In the genomic region with DNA sequence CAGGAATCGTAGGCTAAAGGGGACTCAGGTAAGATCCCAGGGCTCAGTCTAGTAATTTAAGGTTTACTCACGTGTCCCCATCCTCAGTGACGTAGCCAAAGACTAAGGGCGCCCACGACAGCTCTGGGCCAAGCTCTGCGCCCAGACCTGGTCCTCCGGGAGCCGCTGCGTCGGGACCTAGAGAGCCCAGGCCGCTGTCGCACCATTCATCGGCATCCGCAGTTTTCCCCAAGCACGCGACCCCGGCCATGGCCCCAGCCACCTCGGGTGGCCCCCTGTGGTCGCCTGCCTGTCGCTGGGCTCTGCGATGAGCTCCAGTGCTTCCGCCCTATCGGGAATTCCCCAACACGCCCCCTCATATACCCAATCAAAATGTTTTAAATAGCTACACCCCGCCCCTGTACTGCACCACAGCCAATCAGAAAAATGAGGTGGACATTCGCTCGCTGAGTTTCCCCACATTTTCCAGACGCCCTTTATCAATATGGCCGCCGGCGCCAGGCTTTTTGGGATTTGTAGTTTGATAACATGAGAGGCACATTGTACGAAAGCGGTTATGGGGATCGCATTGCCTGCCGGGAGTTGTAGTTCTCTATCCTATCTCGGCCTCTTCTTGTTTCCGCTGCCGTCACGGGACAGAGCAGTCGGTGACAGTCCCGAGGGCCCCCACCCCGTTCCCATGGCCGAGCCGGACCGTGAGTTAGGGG, we compare ENCODE assay signal across 1 mouse cellular context.
TF ChIP-seq lines count a peak whose summit lies in the region.

A gene (plus strand): TSS at position 563 of the 707 bp plus-strand sequence.

TF ChIP-seq in CH12.LX, 34 proteins besides CTCF, POLR2A, EP300 and RAD21 (continued from another document):
- TF ChIP-seq E2F4 (IDR thresholded peaks at IDR 0.05; ENCODE audit: insufficient replicate concordance, low read depth, low read length) (no peak), ZNF384 (IDR thresholded peaks at IDR 0.05; ENCODE audit: low read depth, low read length) (no peak), PAX5 (IDR thresholded peaks at IDR 0.05; ENCODE audit: low read length) (no peak), ZMIZ1 (IDR thresholded peaks at IDR 0.05; ENCODE audit: low read depth, low read length) (no peak; the same call in 1 of the 2 replicates), KAT2A (IDR thresholded peaks at IDR 0.05; ENCODE audit: insufficient replicate concordance, low read length) (peak; percentile 100), MXI1 (IDR thresholded peaks at IDR 0.05; ENCODE audit: low read depth, low read length) (peak; percentile 93), ZKSCAN1 (IDR thresholded peaks at IDR 0.05; ENCODE audit: borderline replicate concordance, low read depth, low read length) (no peak), UBTF (IDR thresholded peaks at IDR 0.05; ENCODE audit: low read depth, low read length) (no peak), MYC (IDR thresholded peaks at IDR 0.05; ENCODE audit: low read depth, low read length) (peak; percentile 82), MAZ (IDR thresholded peaks at IDR 0.05; ENCODE audit: low read depth, low read length) (peak; percentile 68; the same call in 1 of the 2 replicates), ZC3H11A (IDR thresholded peaks at IDR 0.05; ENCODE audit: low read depth, low read length) (no peak), HCFC1 (IDR thresholded peaks at IDR 0.05; ENCODE audit: low read depth, low read length) (peak; percentile 97), MAX (IDR thresholded peaks at IDR 0.05; ENCODE audit: low read length) (peak; percentile 75), NRF1 (IDR thresholded peaks at IDR 0.05; ENCODE audit: low read depth, low read length) (peak; percentile 74), GABPA (IDR thresholded peaks at IDR 0.05; ENCODE audit: insufficient replicate concordance, low read depth, low read length) (peak; percentile 88; the same call in 1 of the 2 replicates), BHLHE40 (IDR thresholded peaks at IDR 0.05; ENCODE audit: low read depth, low read length) (peak; percentile 79), POLR2AphosphoS2 (IDR thresholded peaks at IDR 0.05; ENCODE audit: low read depth, low read length) (no peak; the same call in 1 of the 2 replicates)
TF ChIP-seq in CH12.LX: peak in this region for 20.
